Mouse (Mus musculus) MEL (cell line): ENCODE measurements around the gene Srgn. TPM values are rescaled to one million over a fixed set of nuclear protein-coding genes. Genes with fewer than 3 reads are reported as not detected.

Experiments used
- DNase-seq: peaks from one replicate; pipeline ENCODE4 v3.0.0; 2011; ENCODE audit warnings: low read depth, low spot score
- H3K27ac ChIP-seq: 2 replicates; pipeline ENCODE4 v1.5.1; 2012; ENCODE audit warnings: low read depth, mild to moderate bottlenecking, control low read depth, low read length, moderate library complexity; ENCODE audit not compliant: control insufficient read depth
- H3K27me3 ChIP-seq, 2 experiments: fragments of 150-350 bp in 1 of 2; sonication (generic) in 1 of 2; 2 replicates each; pipeline ENCODE4 v1.6.1; 2012; ENCODE audit warnings: low read length in 2 of 2, mild to moderate bottlenecking in 2 of 2, improper control_type of control experiment in 1 of 2, moderate library complexity in 1 of 2; ENCODE audit not compliant: insufficient read depth in 2 of 2, control insufficient read depth in 1 of 2
- H3K36me3 ChIP-seq, 2 experiments: 2 replicates each; pipeline ENCODE4 v1.6.1; 2012 to 2014; ENCODE audit warnings: low read length in 2 of 2, improper control_type of control experiment in 1 of 2, inconsistent platforms in 1 of 2, mild to moderate bottlenecking in 1 of 2; ENCODE audit not compliant: insufficient read depth in 2 of 2, control insufficient read depth in 1 of 2
- H3K4me1 ChIP-seq, 2 experiments: fragments of 150-350 bp in 1 of 2; sonication (generic) in 1 of 2; 2 replicates each; pipeline ENCODE4 v1.6.1; 2012; ENCODE audit warnings: low read length in 2 of 2, improper control_type of control experiment in 1 of 2, mild to moderate bottlenecking in 1 of 2; ENCODE audit not compliant: insufficient read depth in 2 of 2, control insufficient read depth in 1 of 2
- H3K4me3 ChIP-seq, 2 experiments: fragments of 150-350 bp in 1 of 2; sonication (generic) in 1 of 2; 2 replicates each; pipeline ENCODE4 v1.5.1; 2012; ENCODE audit warnings: low read depth in 2 of 2, low read length in 2 of 2, mild to moderate bottlenecking in 2 of 2, moderate library complexity in 2 of 2, control low read depth in 1 of 2, improper control_type of control experiment in 1 of 2; ENCODE audit not compliant: control insufficient read depth in 1 of 2, insufficient read depth in 1 of 2
- H3K79me2 ChIP-seq: 2 replicates; pipeline ENCODE4 v1.6.1; 2012; ENCODE audit warnings: mild to moderate bottlenecking, low read length, moderate library complexity; ENCODE audit not compliant: control insufficient read depth, poor library complexity, insufficient read depth
- H3K9ac ChIP-seq: 2 replicates; pipeline ENCODE4 v1.6.1; 2012; ENCODE audit warnings: low read depth, mild to moderate bottlenecking, control low read depth, low read length, moderate library complexity; ENCODE audit not compliant: control insufficient read depth, poor library complexity, severe bottlenecking
- H3K9me3 ChIP-seq: fragments of 150-350 bp; sonication (generic); replicated peaks from 2 replicates; pipeline ENCODE4 v1.6.1; 2012; ENCODE audit warnings: mild to moderate bottlenecking, low read length, improper control_type of control experiment, moderate library complexity; ENCODE audit not compliant: insufficient read depth
- CHD1 ChIP-seq: IDR thresholded peaks from 2 replicates; pipeline ENCODE4 v1.6.1; 2012; ENCODE audit warnings: low read depth, mild to moderate bottlenecking, inconsistent platforms, low read length, improper control_type of control experiment
- E2F4 ChIP-seq: IDR thresholded peaks from 2 replicates; pipeline ENCODE4 v1.6.1; 2011; ENCODE audit warnings: low read depth, low read length, improper control_type of control experiment, borderline replicate concordance
- ELF1 ChIP-seq: IDR thresholded peaks from 2 replicates; pipeline ENCODE4 v1.6.1; 2014; ENCODE audit warnings: low read depth, mild to moderate bottlenecking, inconsistent platforms, low read length, improper control_type of control experiment, moderate library complexity
- EP300 ChIP-seq, 2 experiments: IDR thresholded peaks; 2 replicates each; pipeline ENCODE4 v1.6.1; 2011; ENCODE audit warnings: improper control_type of control experiment in 2 of 2, low read length in 2 of 2, low read depth in 1 of 2, mild to moderate bottlenecking in 1 of 2
- GABPA ChIP-seq: IDR thresholded peaks from 2 replicates; pipeline ENCODE4 v1.6.1; 2012; ENCODE audit warnings: low read depth, mild to moderate bottlenecking, inconsistent platforms, low read length, improper control_type of control experiment, moderate library complexity
- HCFC1 ChIP-seq: IDR thresholded peaks from 2 replicates; pipeline ENCODE4 v1.6.1; 2012; ENCODE audit warnings: low read depth, mild to moderate bottlenecking, inconsistent platforms, low read length, improper control_type of control experiment, moderate library complexity
- JUND ChIP-seq: IDR thresholded peaks from 2 replicates; pipeline ENCODE4 v1.6.1; 2011; ENCODE audit warnings: low read depth, mild to moderate bottlenecking, improper control_type of control experiment, low read length
- KAT2A ChIP-seq: conservative IDR thresholded peaks from 2 replicates; pipeline ENCODE4 v1.6.1; 2012; ENCODE audit warnings: low read depth, low read length, improper control_type of control experiment, inconsistent platforms
- MAX ChIP-seq: IDR thresholded peaks from 2 replicates; pipeline ENCODE4 v1.6.1; 2011; ENCODE audit warnings: low read length, improper control_type of control experiment
- MEF2A ChIP-seq: IDR thresholded peaks from 2 replicates; pipeline ENCODE4 v1.6.1; 2014; ENCODE audit warnings: low read depth, mild to moderate bottlenecking, inconsistent platforms, low read length, improper control_type of control experiment; ENCODE audit not compliant: poor library complexity, insufficient replicate concordance, severe bottlenecking; ENCODE audit errors: extremely low read depth
- MXI1 ChIP-seq: IDR thresholded peaks from 2 replicates; pipeline ENCODE4 v1.6.1; 2011; ENCODE audit warnings: mild to moderate bottlenecking, low read depth, low read length, improper control_type of control experiment
- MYC ChIP-seq: IDR thresholded peaks from 2 replicates; pipeline ENCODE4 v1.6.1; 2011; ENCODE audit warnings: low read depth, mild to moderate bottlenecking, low read length, improper control_type of control experiment, moderate library complexity
- NELFE ChIP-seq: IDR thresholded peaks from 2 replicates; pipeline ENCODE4 v1.6.1; 2011; ENCODE audit warnings: low read depth, low read length, improper control_type of control experiment
- NRF1 ChIP-seq: IDR thresholded peaks from 2 replicates; pipeline ENCODE4 v1.6.1; 2014; ENCODE audit warnings: low read depth, mild to moderate bottlenecking, inconsistent platforms, low read length, improper control_type of control experiment, moderate library complexity; ENCODE audit not compliant: poor library complexity, insufficient read depth, severe bottlenecking
- POLR2A ChIP-seq, 2 experiments: IDR thresholded peaks; 2 replicates each; pipeline ENCODE4 v1.6.1; 2011 to 2012; ENCODE audit warnings: low read length in 2 of 2, mild to moderate bottlenecking in 2 of 2, control low read depth in 1 of 2, improper control_type of control experiment in 1 of 2, low read depth in 1 of 2, moderate library complexity in 1 of 2; ENCODE audit not compliant: control insufficient read depth in 1 of 2, insufficient read depth in 1 of 2, poor library complexity in 1 of 2
- POLR2AphosphoS2 ChIP-seq: IDR thresholded peaks from 2 replicates; pipeline ENCODE4 v1.6.1; 2011; ENCODE audit warnings: low read length, improper control_type of control experiment
- POLR2AphosphoS5 ChIP-seq: IDR thresholded peaks from 2 replicates; pipeline ENCODE4 v1.6.1; 2012; ENCODE audit warnings: low read depth, borderline replicate concordance, mild to moderate bottlenecking, inconsistent platforms, low read length, moderate library complexity, mixed read lengths
- RAD21 ChIP-seq: IDR thresholded peaks from 2 replicates; pipeline ENCODE4 v1.6.1; 2011; ENCODE audit warnings: mild to moderate bottlenecking, low read depth, low read length, improper control_type of control experiment
- RCOR1 ChIP-seq: IDR thresholded peaks from 2 replicates; pipeline ENCODE4 v1.6.1; 2012; ENCODE audit warnings: low read depth, mild to moderate bottlenecking, inconsistent platforms, low read length, improper control_type of control experiment
- SIN3A ChIP-seq: IDR thresholded peaks from 2 replicates; pipeline ENCODE4 v1.6.1; 2012; ENCODE audit warnings: low read length, improper control_type of control experiment, inconsistent platforms
- SMC3 ChIP-seq: IDR thresholded peaks from 2 replicates; pipeline ENCODE4 v1.6.1; 2011; ENCODE audit warnings: low read depth, low read length, improper control_type of control experiment
- TBP ChIP-seq: IDR thresholded peaks from 2 replicates; pipeline ENCODE4 v1.8.0; 2011; ENCODE audit warnings: low read depth, low read length, improper control_type of control experiment
- TCF12 ChIP-seq: IDR thresholded peaks from 2 replicates; pipeline ENCODE4 v1.6.1; 2014; ENCODE audit warnings: low read depth, mild to moderate bottlenecking, inconsistent platforms, low read length, improper control_type of control experiment, moderate library complexity
- ZC3H11A ChIP-seq: IDR thresholded peaks from 2 replicates; pipeline ENCODE4 v1.6.1; 2012; ENCODE audit warnings: low read depth, mild to moderate bottlenecking, inconsistent platforms, low read length, improper control_type of control experiment
- ZKSCAN1 ChIP-seq: IDR thresholded peaks from 2 replicates; pipeline ENCODE4 v1.6.1; 2012; ENCODE audit warnings: low read depth, mild to moderate bottlenecking, inconsistent platforms, low read length, improper control_type of control experiment, moderate library complexity
- ZNF384 ChIP-seq: IDR thresholded peaks from 2 replicates; pipeline ENCODE4 v1.6.1; 2012; ENCODE audit warnings: low read depth, mild to moderate bottlenecking, inconsistent platforms, low read length, improper control_type of control experiment
- polyA plus RNA-seq, 2 experiments: library from polyadenylated mRNA; stranded (reverse) in 1 of 2; unstranded in 1 of 2; fragments of >175 nt in 1 of 2; fragments of >200 nt in 1 of 2; gene quantifications; 2 replicates each; pipeline versions ENCODE4 v1.2.1 to v1.2.4; 2012; ENCODE audit warnings: low replicate concordance in 2 of 2, low read depth in 1 of 2; ENCODE audit not compliant: insufficient read length in 2 of 2, insufficient read depth in 1 of 2, missing spikeins in 1 of 2
- total RNA-seq: library from RNA; depleted of rRNA; stranded (reverse); fragments of 300-350 nt; gene quantifications from 2 replicates; pipeline ENCODE4 v1.2.3, GENCODE M21; 2012

The Srgn gene
- total and polyA plus RNA-seq, 3 experiments: 164 to 217 TPM; not detected in 1

GRCm38 (mm10) chr10:62507591-62508308 lies 19.5 kb downstream of the Srgn start (continued):
- TF ChIP-seq ZC3H11A: no peak
- peak; percentile 85; the same call in 1 of the 2 replicates for TF ChIP-seq POLR2AphosphoS2
- peak in 1 of 2 experiments; percentile 7; a peak in 2 of 4 replicates for TF ChIP-seq EP300 (IDR thresholded peaks at IDR 0.05; ENCODE audit: low read depth in 1 of 2, low read length in 2 of 2)
- no peak for TF ChIP-seq ELF1

GRCm38 (mm10) chr10:62507071-62507470 lies 20.2 kb downstream of the Srgn start:
- Histone ChIP-seq H3K4me3 (peak overlapping the region; percentile 63 to 74), H3K36me3 (peaks cover 0 to 51% of the 10 kb centered on the region in 2 experiments; a peak in 2 of 4 replicates), H3K4me1 (peaks cover 15 to 55% of the 10 kb centered on the region in 2 experiments), H3K27ac (peak overlapping the region; percentile 94), H3K27me3 (no peaks in the 10 kb centered on the region), H3K9ac (peak overlapping the region; percentile 63), H3K9me3 (no peaks in the 10 kb centered on the region), H3K79me2 (peaks cover 38% of the 10 kb centered on the region)
- no peak for TF ChIP-seq MAX
- 0 out of 2 replicates have a peak, but pooled peaks have one; percentile 5 for TF ChIP-seq RCOR1
- peak; percentile 64 for DNase-seq

GRCm38 (mm10) chr10:62506019-62506556 lies 21.2 kb downstream of the Srgn start:
- peaks cover 46% of the 10 kb centered on the region for H3K79me2 ChIP-seq
- peak overlapping the region; percentile 94 for H3K27ac ChIP-seq
- H3K27me3 ChIP-seq: no peaks in the 10 kb centered on the region
- H3K4me3 ChIP-seq: peak overlapping the region; percentile 63 to 74
- peaks cover 10 to 53% of the 10 kb centered on the region in 2 experiments for H3K4me1 ChIP-seq
- H3K9ac ChIP-seq: peak overlapping the region; percentile 63
- H3K9me3 ChIP-seq: no peaks in the 10 kb centered on the region
- H3K36me3 ChIP-seq: peaks cover under 1 to 49% of the 10 kb centered on the region in 2 experiments; a peak in 3 of 4 replicates
- peak; percentile 93 for DNase-seq
- TF ChIP-seq ZNF384: 0 out of 2 replicates have a peak, but pooled peaks have one; percentile 31
- TF ChIP-seq POLR2A (IDR thresholded peaks at IDR 0.05; ENCODE audit: control insufficient read depth in 1 of 2, insufficient read depth in 1 of 2, low read depth in 1 of 2, low read length in 2 of 2, poor library complexity in 1 of 2): peak; percentile 39 to 59; a peak in 2 of 4 replicates
- TF ChIP-seq SMC3: no peak
- TF ChIP-seq ZC3H11A: no peak
- peak; percentile 54 for TF ChIP-seq NELFE
- no peak; the same call in 1 of the 2 replicates for TF ChIP-seq E2F4
- no peak; the same call in 1 of the 2 replicates for TF ChIP-seq POLR2AphosphoS5
- TF ChIP-seq MEF2A: no peak
- TF ChIP-seq GABPA: no peak
- peak; percentile 89 for TF ChIP-seq TBP
- peak; percentile 37 to 70; a peak in 2 of 4 replicates for TF ChIP-seq EP300 (IDR thresholded peaks at IDR 0.05; ENCODE audit: low read depth in 1 of 2, low read length in 2 of 2)
- TF ChIP-seq MYC: peak; percentile 90
- no peak for TF ChIP-seq NRF1
- no peak; the same call in 1 of the 2 replicates for TF ChIP-seq CHD1
- TF ChIP-seq RAD21: no peak
- peak; percentile 95 for TF ChIP-seq SIN3A
- peak; percentile 84 for TF ChIP-seq MXI1
- TF ChIP-seq HCFC1: peak; percentile 69
- peak; percentile 89 for TF ChIP-seq MAX
- TF ChIP-seq RCOR1: peak; percentile 43; the same call in 1 of the 2 replicates
- peak; percentile 54 for TF ChIP-seq TCF12
- TF ChIP-seq POLR2AphosphoS2: no peak
- peak; percentile 78 for TF ChIP-seq ELF1
- TF ChIP-seq ZKSCAN1: no peak
- no peak for TF ChIP-seq KAT2A
- no peak for TF ChIP-seq JUND
